Mouse (Mus musculus) heart, embryonic 15.5 days (tissue): ENCODE measurements around the gene Hist1h2bl. TPM values are rescaled to one million over a fixed set of nuclear protein-coding genes. Genes with fewer than 3 reads are reported as not detected.
"Not testable (repeated sequence)": the region's sequence is repeated elsewhere in the genome, so short reads cannot be mapped to it uniquely, and the experiment has no call there.

Experiments
- ATAC-seq: fragments of 200-750 bp; cut with Nextera tagmentation; replicated peaks from 2 replicates; pipeline ENCODE4 v1.8.0; 2017; ENCODE audit warnings: low read depth, moderate TSS enrichment; ENCODE audit not compliant: insufficient number of reproducible peaks, insufficient read depth, low FRiP score
- H3K27ac ChIP-seq: fragments of 300-500 bp; sonication (generic); 2 replicates; pipeline ENCODE4 v1.5.1; 2015; ENCODE audit warnings: mild to moderate bottlenecking, inconsistent platforms
- H3K27me3 ChIP-seq: fragments of 300-500 bp; sonication (generic); 2 replicates; pipeline ENCODE4 v1.6.1; 2015; ENCODE audit warnings: inconsistent platforms
- H3K36me3 ChIP-seq: fragments of 300-500 bp; sonication (generic); 2 replicates; pipeline ENCODE4 v1.6.1; 2015; ENCODE audit warnings: mild to moderate bottlenecking, inconsistent platforms
- H3K4me1 ChIP-seq: fragments of 300-500 bp; sonication (generic); replicated peaks from 2 replicates; pipeline ENCODE4 v1.6.1; 2015; ENCODE audit warnings: inconsistent platforms
- H3K4me2 ChIP-seq: fragments of 300-500 bp; sonication (generic); 2 replicates; pipeline ENCODE4 v1.6.1; 2015; ENCODE audit warnings: inconsistent platforms, mild to moderate bottlenecking, moderate library complexity
- H3K4me3 ChIP-seq: fragments of 300-500 bp; sonication (generic); 2 replicates; pipeline ENCODE4 v1.5.1; 2015; ENCODE audit warnings: mild to moderate bottlenecking, inconsistent platforms
- H3K9ac ChIP-seq: fragments of 300-500 bp; sonication (generic); 2 replicates; pipeline ENCODE4 v1.6.1; 2015; ENCODE audit warnings: mild to moderate bottlenecking, inconsistent platforms
- H3K9me3 ChIP-seq: fragments of 300-500 bp; sonication (generic); replicated peaks from 2 replicates; pipeline ENCODE4 v1.6.1; 2016; ENCODE audit warnings: inconsistent platforms
- WGBS: fragments of 180-500 bp; shearing (Covaris S2); methylation state at CpG from one replicate; pipeline ENCODE4 v1.1.7; 2015; ENCODE audit warnings: mixed read lengths; 5-methylcytosine and 5-hydroxymethylcytosine counted together
- polyA plus RNA-seq: library from polyadenylated mRNA; unstranded; fragments of >200 nt; fragmentation: Nextera tagmentation; extraction: Ambion mirVana; gene quantifications from 2 replicates; pipeline ENCODE4 v1.2.1, GENCODE M21; 2015

The Hist1h2bl gene
- polyA plus RNA-seq, 1 experiment from 2014 or later = 0.47 TPM

- peak; percentile 95 for ATAC-seq
- H3K27ac ChIP-seq = peak within 1 kb of the TSS; percentile 88
- peak within 1 kb of the TSS; percentile 51 for H3K4me3 ChIP-seq
- WGBS = under 1% methylated on average over 37 of the region's 37 CpGs
- H3K4me1 ChIP-seq = peaks cover 24% of the 10 kb centered on the region
- not testable (repeated sequence) for H3K9me3 ChIP-seq, H3K36me3 ChIP-seq, H3K27me3 ChIP-seq
- peak within 1 kb of the TSS; percentile 41 for H3K9ac ChIP-seq
- peak within 1 kb of the TSS; percentile 76 for H3K4me2 ChIP-seq
These were observed 5.9 kb upstream of the Hist1h2bl start, which contains the start of gene Hist1h2bm for GRCm38 (mm10) chr13:21721757-21722372. Gene Hist1h2bm, plus strand, starts transcription at chr13:21722044.

- Histone ChIP-seq H3K4me1 (peaks cover 26% of the 10 kb centered on the region), H3K9ac (peak overlapping the region; percentile 31), H3K27ac (peak overlapping the region; percentile 88), H3K4me3 (peak overlapping the region; percentile 51), H3K4me2 (peak overlapping the region; percentile 76)
- H3K36me3 ChIP-seq, H3K27me3 ChIP-seq, H3K9me3 ChIP-seq: not testable (repeated sequence)
- 0 out of 2 replicates have a peak, but pooled peaks have one; percentile 5 for ATAC-seq
- WGBS = 4% methylated on average over 21 of the region's 44 CpGs
These were observed 5.3 kb upstream of the Hist1h2bl start for GRCm38 (mm10) chr13:21721107-21721756.

GRCm38 (mm10) chr13:21718381-21719080 is 2.6 kb upstream of the Hist1h2bl start:
- WGBS = 66% methylated on average over 4 of the region's 4 CpGs
- ATAC-seq = no peak
- peak overlapping the region; percentile 49 for H3K4me3 ChIP-seq
- peak overlapping the region; percentile 63 for H3K27ac ChIP-seq
- H3K4me1 ChIP-seq = peaks cover 34% of the 10 kb centered on the region
- H3K9ac ChIP-seq = peak overlapping the region; percentile 52
- no peaks in the 10 kb centered on the region for H3K9me3 ChIP-seq
- H3K27me3 ChIP-seq = no peaks in the 10 kb centered on the region
- peak overlapping the region; percentile 83 for H3K4me2 ChIP-seq
- H3K36me3 ChIP-seq = no peaks in the 10 kb centered on the region

GRCm38 (mm10) chr13:21717397-21718357 is 1.7 kb upstream of the Hist1h2bl start, which contains the start of gene Hist1h3h:
Gene Hist1h3h, plus strand, starts transcription at chr13:21717659.
- ATAC-seq = peak; percentile 41; the same call in 1 of the 2 replicates
- not testable (repeated sequence) for H3K9me3 ChIP-seq, H3K36me3 ChIP-seq, H3K27me3 ChIP-seq
- peak within 1 kb of the TSS; percentile 83 for H3K4me2 ChIP-seq
- peak within 1 kb of the TSS; percentile 91 for H3K27ac ChIP-seq
- peaks cover 33% of the 10 kb centered on the region for H3K4me1 ChIP-seq
- 1% methylated on average over 29 of the region's 56 CpGs for WGBS
- peak within 1 kb of the TSS; percentile 63 for H3K9ac ChIP-seq
- H3K4me3 ChIP-seq = peak within 1 kb of the TSS; percentile 49

GRCm38 (mm10) chr13:21716540-21717391 is 823 bp upstream of the Hist1h2bl start:
- WGBS = 0% methylated on average over 15 of the region's 38 CpGs
- 0 out of 2 replicates have a peak, but pooled peaks have one; percentile 5 for ATAC-seq
- peak overlapping the region; percentile 83 for H3K4me2 ChIP-seq
- peak overlapping the region; percentile 91 for H3K27ac ChIP-seq
- H3K9ac ChIP-seq = peak overlapping the region; percentile 63
- H3K9me3 ChIP-seq, H3K27me3 ChIP-seq, H3K36me3 ChIP-seq: not testable (repeated sequence)
- H3K4me1 ChIP-seq = peaks cover 27% of the 10 kb centered on the region
- H3K4me3 ChIP-seq = peak overlapping the region; percentile 49

GRCm38 (mm10) chr13:21715131-21715863 is 646 bp downstream of the Hist1h2bl start:
- Histone ChIP-seq H3K36me3 (no peaks in the 10 kb centered on the region), H3K9ac (peak overlapping the region; percentile 56), H3K4me2 (peak overlapping the region; percentile 83), H3K27me3 (no peaks in the 10 kb centered on the region), H3K4me1 (peaks cover 23% of the 10 kb centered on the region), H3K9me3 (no peaks in the 10 kb centered on the region), H3K27ac (peak overlapping the region; percentile 91), H3K4me3 (peak overlapping the region; percentile 49)
- no peak for ATAC-seq
- WGBS = under 1% methylated on average over 22 of the region's 22 CpGs

- H3K4me1 ChIP-seq = peaks cover 23% of the 10 kb centered on the region
- ATAC-seq = no peak
- no peaks in the 10 kb centered on the region for H3K9me3 ChIP-seq
- H3K27ac ChIP-seq = peak overlapping the region; percentile 91
- WGBS = 1% methylated on average over 7 of the region's 7 CpGs
- no peaks in the 10 kb centered on the region for H3K36me3 ChIP-seq
- H3K9ac ChIP-seq = 0 out of 2 replicates have a peak overlapping the region, but pooled peaks have one; percentile 56
- H3K27me3 ChIP-seq = no peaks in the 10 kb centered on the region
- H3K4me2 ChIP-seq = peak overlapping the region; percentile 83
- H3K4me3 ChIP-seq = peak overlapping the region; percentile 49
These were observed 1.2 kb downstream of the Hist1h2bl start for GRCm38 (mm10) chr13:21714725-21715124.

- WGBS = 28% methylated on average over 4 of the region's 4 CpGs
- peaks cover 9% of the 10 kb centered on the region for H3K4me1 ChIP-seq
- H3K27me3 ChIP-seq = no peaks in the 10 kb centered on the region
- 0 out of 2 replicates have a peak overlapping the region, but pooled peaks have one; percentile 40 for H3K9ac ChIP-seq
- H3K36me3 ChIP-seq = no peaks in the 10 kb centered on the region
- no peak overlapping the region for H3K27ac ChIP-seq
- peak overlapping the region; percentile 65 for H3K4me2 ChIP-seq
- H3K9me3 ChIP-seq = no peaks in the 10 kb centered on the region
- peak overlapping the region; percentile 82 for H3K4me3 ChIP-seq
- ATAC-seq = no peak
These were observed 4.2 kb downstream of the Hist1h2bl start for GRCm38 (mm10) chr13:21711698-21712097.

GRCm38 (mm10) chr13:21710821-21711525 is 5.0 kb downstream of the Hist1h2bl start:
- ATAC-seq = peak; percentile 73
- Histone ChIP-seq H3K36me3 (no peaks in the 10 kb centered on the region), H3K4me3 (peak overlapping the region; percentile 82), H3K4me2 (peak overlapping the region; percentile 65), H3K9me3 (no peaks in the 10 kb centered on the region), H3K9ac (peak overlapping the region; percentile 40), H3K27me3 (no peaks in the 10 kb centered on the region), H3K4me1 (peaks cover 8% of the 10 kb centered on the region), H3K27ac (peak overlapping the region; percentile 43; the same call in 1 of the 2 replicates)
- 3% methylated on average over 22 of the region's 22 CpGs for WGBS
